Mouse (Mus musculus) activated CD4-positive, CD25-positive, alpha-beta regulatory T cell (primary cell): ENCODE measurements around the gene Tex33. TPM values are rescaled to one million over a fixed set of nuclear protein-coding genes. Genes with fewer than 3 reads are reported as not detected.

Experiments used
- polyA plus RNA-seq, 2 experiments: library from polyadenylated mRNA; unstranded; fragments of 100-300 nt; shearing (Covaris generic); gene quantifications; one replicate each; pipeline ENCODE4 v1.2.1; 2017

Tex33 gene
- not detected for polyA plus RNA-seq

DNA sequence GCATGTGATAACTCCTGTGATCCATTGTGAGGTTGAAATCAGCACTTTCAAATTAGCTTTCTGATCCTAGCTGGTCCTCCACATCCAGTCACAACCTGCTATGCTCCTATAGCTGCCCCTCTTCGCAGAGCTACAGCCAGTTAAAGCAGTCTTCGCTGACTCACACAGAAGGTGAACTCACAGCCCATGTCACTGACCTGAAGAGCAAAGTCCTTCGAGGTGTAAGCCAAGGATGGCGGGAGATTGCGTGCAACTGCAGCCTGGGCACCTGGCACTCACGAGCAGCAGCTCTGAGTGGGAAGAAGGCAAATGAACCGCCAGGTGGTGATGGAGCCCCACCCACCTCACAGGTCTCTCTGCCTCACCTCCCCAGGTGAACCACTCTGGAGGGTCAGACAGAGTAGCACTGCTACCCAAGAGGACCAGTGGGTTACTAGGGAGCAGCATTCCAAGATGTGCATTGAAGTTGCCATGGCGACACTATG is at the start of gene Tex33:
Gene Tex33, minus strand, starts transcription at position 435 of the 485 bp plus-strand sequence.

DNA sequence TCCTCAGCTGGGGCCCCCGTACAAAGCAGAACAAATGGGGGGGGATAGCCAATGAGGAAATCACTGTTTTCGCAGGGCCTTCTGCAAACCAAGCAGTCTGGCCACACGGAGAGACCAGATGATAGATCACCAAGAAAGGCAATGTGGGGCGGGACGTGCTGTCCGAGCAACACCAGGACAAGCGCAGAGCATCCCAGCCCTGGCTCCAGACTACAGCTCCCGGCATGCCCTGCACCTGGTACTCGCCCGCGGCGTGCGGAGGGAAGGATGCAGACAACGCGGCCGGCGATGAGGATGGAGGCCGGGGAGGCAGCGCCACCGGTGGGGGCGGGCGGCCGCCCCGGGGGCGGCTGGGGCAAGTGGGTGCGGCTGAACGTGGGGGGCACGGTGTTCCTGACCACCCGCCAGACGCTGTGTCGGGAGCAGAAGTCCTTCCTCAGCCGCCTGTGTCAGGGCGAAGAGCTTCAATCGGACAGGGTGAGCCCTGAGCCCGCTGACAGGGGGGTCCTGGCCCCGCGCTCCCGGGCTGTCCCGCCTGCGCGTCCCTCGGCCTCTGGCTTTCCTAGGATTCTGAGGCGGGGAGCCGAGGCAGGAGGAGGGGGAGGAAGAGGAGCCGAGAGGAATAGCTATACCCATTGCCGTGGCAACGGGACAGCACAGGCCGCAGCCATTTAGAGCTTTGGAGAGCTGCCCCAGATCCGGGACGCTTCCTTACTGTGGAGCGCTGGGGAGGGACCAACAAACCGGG is 32.9 kb upstream of the Tex33 start, which contains the start of gene Kctd17:
Gene Kctd17, plus strand, starts transcription at position 174 of the 748 bp plus-strand sequence.

DNA sequence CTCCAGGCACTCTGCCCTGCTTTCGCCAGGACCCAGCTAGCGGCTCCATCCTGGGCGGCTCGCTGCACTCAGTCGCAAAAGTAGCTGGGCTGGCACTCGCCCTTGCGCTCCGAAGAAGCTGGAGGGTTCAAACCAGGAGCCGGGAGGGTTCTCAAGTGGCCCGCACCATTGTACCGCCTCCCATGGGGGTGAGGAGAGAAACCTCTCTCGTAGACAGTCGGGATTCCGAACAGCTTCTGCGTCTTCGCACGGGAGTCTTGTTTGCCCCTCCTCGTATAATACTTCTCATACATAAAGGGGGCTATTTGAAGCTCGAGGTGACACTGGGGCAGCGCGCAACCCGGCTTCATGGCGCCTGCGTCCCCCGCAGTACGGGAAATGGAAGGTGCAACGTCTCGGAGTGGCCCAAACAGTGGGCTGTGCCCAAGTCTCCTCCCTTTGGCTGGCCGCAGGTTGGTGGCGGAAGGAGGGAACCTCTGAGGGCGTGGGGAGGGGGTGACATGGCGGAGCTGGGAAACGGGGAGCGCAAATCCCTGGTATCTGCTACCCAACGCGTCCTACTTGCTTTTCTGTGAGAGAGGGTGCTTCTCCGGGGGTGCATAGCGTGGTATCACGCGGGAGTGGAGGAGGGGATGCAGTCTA is 10.7 kb upstream of the Tex33 start, which contains the start of gene Mpst:
Gene Mpst, plus strand, starts transcription at position 124 of the 642 bp plus-strand sequence.

DNA sequence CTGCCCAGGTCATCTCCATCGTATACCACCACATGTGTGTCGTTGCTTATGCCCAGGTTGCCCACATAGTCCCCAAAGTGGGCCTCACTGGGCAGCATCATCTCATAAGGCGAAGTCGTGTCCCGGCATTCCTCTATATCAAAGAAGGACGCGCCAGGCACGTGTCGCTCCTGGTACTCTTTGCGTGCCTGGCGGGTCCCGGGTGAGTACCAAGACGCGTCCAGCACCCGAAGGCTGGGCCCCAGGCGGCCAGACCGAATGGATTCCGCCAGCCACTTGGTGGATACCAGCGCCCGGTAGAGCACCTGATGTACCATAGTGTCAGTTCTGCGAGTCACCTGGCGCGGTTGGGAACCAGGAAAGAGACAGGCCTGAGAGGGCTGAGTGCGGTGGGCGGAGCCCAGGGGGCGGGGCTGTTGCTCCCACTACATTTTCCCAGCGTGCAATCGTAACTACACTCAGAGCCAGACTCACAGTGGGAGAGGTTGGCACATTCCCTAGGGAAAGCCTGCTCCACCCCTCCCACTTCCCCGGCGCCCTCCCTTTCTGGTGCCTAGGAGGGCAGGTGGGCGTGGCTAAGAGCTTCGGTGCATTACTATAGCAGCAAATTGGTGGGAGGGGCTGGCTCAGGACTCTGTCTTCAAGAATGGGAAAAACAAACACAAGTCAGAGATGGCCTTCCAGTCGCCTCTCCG is 10.0 kb upstream of the Tex33 start, which contains the start of gene Tst:
Gene Tst, minus strand, starts transcription at position 391 of the 695 bp plus-strand sequence.

Other genes starting within 250 kb of the Tex33 start
- 10 to 100 TPM; 58.1 to 62.2 TPM for gene Ift27, start 221.8 kb downstream of the Tex33 start, polyA plus RNA-seq
- not detected for gene Pvalb, start 189.5 kb downstream of the Tex33 start, polyA plus RNA-seq
- gene Ncf4, start 151.1 kb downstream of the Tex33 start, polyA plus RNA-seq, result 100 to 1,000 TPM; 173 to 293 TPM
- gene Csf2rb2, start 90.2 kb downstream of the Tex33 start, polyA plus RNA-seq, result under 1 TPM in 1 of 2 experiments, not detected in 1; 0.11 TPM
- gene Csf2rb, start 70.2 kb downstream of the Tex33 start, polyA plus RNA-seq, result under 1 TPM; 0.37 to 0.47 TPM
- 1 to 10 TPM in 1 of 2 experiments, under 1 TPM in 1; 0.81 to 1.5 TPM for gene Tst, start 10.0 kb upstream of the Tex33 start, polyA plus RNA-seq
- 10 to 100 TPM; 11.4 to 12.2 TPM for gene Mpst, start 10.5 kb upstream of the Tex33 start, polyA plus RNA-seq
- 10 to 100 TPM; 22.1 to 45.0 TPM for gene Kctd17, start 32.7 kb upstream of the Tex33 start, polyA plus RNA-seq
- gene Tmprss6, start 72.7 kb upstream of the Tex33 start, polyA plus RNA-seq, result under 1 TPM in 1 of 2 experiments, not detected in 1; 0.24 TPM
- 1,000 to 10,000 TPM in 1 of 2 experiments, 100 to 1,000 TPM in 1; 748 to 1,240 TPM for gene Il2rb, start 99.4 kb upstream of the Tex33 start, polyA plus RNA-seq
- gene C1qtnf6, start 135.5 kb upstream of the Tex33 start, polyA plus RNA-seq, result 10 to 100 TPM in 1 of 2 experiments, 1 to 10 TPM in 1; 1.6 to 20.3 TPM
- under 1 TPM; 0.38 to 0.58 TPM for gene Sstr3, start 148.8 kb upstream of the Tex33 start, polyA plus RNA-seq
- 1,000 to 10,000 TPM; 2,743 to 3,239 TPM for gene Rac2, start 176.9 kb upstream of the Tex33 start, polyA plus RNA-seq
- gene Cyth4, start 201.1 kb upstream of the Tex33 start, polyA plus RNA-seq, result 100 to 1,000 TPM; 175 to 342 TPM